Mouse (Mus musculus): Measurements from ENCODE around the gene Col11a2.

Gene Col11a2

DNA sequence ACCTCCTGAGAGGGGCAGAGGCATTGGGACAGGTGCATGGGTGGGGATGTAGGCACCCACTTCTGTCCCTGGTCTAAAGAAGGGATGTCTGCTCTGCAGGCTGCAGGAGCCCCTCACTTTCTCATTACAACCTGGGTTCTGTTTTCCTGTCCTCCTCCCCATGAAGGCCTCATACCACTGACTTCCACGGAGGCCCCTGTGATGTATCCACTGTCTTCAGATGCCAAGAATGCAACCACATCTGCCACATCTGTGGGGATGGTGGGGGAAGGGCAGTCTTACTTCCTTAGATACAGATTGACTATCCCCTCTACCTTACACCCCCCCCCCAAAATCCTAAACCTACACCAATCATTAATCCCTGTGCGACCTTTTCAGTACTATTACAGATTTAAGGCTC lies 13.0 kb upstream of the Col11a2 start:
- DNase-seq (ENCODE audit: inconsistent ontology term): no peak

GRCm38 (mm10) chr17:34026917-34027655 lies 12.2 kb upstream of the Col11a2 start:
- DNase-seq (ENCODE audit: inconsistent ontology term): peak; percentile 42

- DNase-seq (ENCODE audit: inconsistent ontology term): peak; percentile 98
Observed at GRCm38 (mm10) chr17:34027656-34028223, 11.5 kb upstream of the Col11a2 start, which contains the start of gene H2-Ke6. H2-Ke6 (minus strand) TSS chr17:34028060.

DNA sequence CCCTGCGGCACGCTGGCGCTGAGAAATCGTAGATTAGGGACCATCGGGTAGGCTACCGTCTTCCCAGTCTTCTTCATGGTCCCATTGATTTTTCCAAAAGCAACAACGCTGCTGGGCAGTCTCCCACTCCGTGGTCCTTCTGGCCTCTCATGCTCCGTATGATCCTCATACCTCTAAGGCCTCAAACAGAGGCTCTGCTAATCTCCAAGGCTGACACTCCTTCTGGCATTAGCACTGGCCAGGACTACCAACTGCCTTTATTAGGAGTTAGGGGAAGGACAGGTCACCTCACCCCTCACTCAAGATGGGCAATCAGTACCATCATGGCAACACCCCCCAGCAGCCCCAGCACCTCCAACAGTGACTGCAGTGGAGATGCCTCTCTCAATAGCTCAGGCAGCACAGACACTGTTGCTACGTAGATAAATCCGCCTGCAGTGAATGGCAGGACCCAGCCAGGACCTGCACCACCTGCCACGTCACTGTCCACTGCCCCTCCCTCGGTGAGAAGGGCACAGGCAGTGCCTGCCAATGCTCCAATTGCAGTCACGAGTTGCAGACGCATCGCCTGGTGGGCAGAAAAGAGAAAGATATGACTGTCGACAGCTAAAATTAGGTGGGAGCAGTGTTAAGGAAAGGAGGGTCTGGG lies 10.6 kb upstream of the Col11a2 start:
- DNase-seq (ENCODE audit: inconsistent ontology term): no peak

DNA sequence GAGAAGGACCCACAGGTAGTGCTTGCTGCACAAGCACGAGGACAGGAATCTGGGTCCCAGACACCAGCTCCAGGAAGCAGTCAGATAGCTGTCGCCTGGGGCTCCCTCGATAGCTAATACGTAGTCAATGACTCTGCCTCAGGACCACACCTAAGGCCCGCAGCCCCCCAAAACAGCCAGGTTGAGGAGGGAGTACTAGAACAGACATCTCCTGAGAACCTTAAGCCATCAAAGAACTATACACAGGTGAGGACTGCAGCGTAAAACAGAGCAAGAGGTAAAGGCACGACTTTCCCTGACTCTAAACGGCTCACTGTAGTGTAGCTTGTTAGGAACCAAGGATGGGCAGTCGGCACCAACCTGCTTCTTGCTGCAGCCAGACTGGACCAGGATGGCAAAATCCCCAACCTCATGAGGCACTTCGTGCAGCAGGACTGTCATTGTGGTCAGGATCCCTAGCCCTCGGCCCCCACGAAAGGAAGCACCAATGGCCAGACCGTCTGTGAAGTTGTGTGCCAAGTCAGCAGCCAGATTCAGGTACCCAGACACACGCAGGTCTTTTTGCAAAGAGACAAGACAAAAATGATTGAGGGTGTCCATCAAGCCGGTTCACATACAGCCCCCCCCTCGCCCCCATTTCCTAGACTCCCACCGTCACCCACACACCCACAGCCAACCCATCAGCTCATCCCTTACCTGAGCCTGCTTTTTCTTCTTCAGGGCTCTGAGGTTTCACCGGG lies 9.9 kb upstream of the Col11a2 start:
- no peak for DNase-seq (ENCODE audit: inconsistent ontology term)

GRCm38 (mm10) chr17:34029890-34030595 lies 9.2 kb upstream of the Col11a2 start:
- DNase-seq (ENCODE audit: inconsistent ontology term): no peak

- no peak for DNase-seq (ENCODE audit: inconsistent ontology term)
Observed at GRCm38 (mm10) chr17:34030861-34031326, 8.3 kb upstream of the Col11a2 start.

DNA sequence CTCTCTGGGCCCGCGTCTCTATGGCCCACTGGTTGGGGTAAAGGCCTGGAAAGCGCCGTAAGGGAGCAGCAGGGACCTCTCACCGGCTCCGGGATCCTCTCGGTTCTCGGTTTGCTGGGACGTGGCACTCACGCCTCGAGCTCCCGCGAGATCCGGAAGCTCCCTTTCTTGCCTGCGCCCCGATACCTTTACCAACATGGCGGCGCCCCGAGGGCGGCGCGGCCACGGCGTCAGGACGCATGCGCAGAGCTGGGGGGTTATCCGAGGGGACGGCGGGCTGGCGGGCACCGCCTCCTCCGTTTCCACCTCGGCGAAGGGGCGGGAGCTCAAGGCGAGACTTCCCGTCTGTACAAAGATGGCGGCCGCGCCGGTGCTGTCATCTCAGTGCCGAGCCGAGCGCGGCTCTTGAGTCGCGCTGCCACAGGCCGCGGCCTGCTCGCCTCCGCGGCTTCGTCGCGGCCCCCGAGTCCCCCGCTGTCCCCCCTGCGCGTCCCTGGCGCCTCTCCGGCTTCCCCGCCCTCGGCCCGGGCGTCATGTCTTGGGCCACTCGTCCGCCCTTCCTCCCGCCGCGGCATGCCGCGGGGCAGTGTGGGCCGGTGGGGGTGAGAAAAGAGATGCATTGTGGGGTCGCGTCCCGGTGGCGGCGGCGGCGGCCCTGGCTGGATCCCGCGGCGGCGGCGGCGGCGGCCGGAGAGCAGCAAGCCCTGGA lies 7.6 kb upstream of the Col11a2 start, which contains the start of the genes Slc39a7 and Rxrb:
Gene Slc39a7 (minus strand): TSS at position 218 of the 709 bp plus-strand sequence.
Gene Rxrb (plus strand): TSS at position 348 of the 709 bp plus-strand sequence.
- DNase-seq (ENCODE audit: inconsistent ontology term): peak; percentile 99

DNA sequence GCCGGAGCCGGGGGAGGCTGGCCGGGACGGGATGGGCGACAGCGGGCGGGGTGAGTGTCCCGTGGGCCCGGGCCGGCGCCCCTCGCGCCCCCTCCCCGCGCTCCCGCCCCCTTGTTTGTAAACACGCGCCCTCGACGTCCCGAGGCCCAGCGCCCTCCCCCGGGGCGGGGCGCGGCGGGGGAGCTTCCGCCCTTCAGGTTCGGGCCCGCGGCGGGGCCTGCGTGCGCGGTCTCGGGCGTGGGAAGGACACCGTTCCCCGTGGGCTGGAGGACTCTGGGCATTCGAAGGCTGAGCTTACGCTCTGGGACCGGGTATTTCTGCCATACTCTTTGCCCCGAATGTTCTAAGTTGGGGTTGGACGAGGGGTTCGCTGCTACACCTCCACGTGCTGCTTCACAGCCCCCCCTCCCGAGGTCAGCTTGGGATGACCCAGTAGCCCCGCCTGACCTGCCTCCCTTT lies 7.0 kb upstream of the Col11a2 start:
- peak; percentile 77 for DNase-seq (ENCODE audit: inconsistent ontology term)

DNA sequence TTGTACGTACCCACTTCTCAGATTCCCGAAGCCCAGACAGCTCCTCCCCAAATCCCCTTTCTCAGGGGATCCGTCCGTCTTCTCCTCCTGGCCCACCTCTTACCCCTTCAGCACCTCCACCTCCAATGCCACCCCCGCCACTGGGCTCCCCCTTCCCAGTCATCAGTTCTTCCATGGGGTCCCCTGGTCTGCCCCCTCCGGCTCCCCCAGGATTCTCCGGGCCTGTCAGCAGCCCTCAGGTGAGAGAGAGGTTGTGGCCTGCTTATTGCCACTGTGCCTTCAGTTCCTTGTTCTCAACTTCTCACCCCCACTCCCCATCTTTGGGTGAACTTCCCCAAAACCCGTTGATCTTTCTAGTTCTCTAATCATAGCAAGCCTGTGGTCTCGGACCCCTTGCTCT lies 6.4 kb upstream of the Col11a2 start:
- no peak for DNase-seq (ENCODE audit: inconsistent ontology term)

- DNase-seq (ENCODE audit: inconsistent ontology term): no peak
Observed at GRCm38 (mm10) chr17:34033441-34033840, 5.8 kb upstream of the Col11a2 start.

- peak; percentile 40 for DNase-seq (ENCODE audit: inconsistent ontology term)
Observed at GRCm38 (mm10) chr17:34034064-34034463, 5.2 kb upstream of the Col11a2 start.

DNA sequence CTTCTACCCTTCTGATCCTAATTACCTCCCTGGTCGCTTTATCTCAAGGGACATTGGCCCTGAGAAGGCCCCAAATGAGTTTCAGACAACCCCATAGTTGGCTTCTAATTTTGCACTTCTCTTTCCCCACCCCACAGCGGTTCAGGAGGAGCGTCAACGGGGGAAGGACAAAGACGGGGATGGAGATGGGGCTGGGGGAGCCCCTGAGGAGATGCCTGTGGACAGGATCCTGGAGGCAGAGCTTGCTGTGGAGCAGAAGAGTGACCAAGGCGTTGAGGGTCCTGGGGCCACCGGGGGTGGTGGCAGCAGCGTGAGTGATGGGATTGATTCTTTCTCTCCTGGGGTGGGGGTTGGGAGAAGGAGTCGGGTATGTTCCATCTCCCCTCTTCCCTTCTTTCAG lies 3.7 kb upstream of the Col11a2 start:
- no peak for DNase-seq (ENCODE audit: inconsistent ontology term)

DNA sequence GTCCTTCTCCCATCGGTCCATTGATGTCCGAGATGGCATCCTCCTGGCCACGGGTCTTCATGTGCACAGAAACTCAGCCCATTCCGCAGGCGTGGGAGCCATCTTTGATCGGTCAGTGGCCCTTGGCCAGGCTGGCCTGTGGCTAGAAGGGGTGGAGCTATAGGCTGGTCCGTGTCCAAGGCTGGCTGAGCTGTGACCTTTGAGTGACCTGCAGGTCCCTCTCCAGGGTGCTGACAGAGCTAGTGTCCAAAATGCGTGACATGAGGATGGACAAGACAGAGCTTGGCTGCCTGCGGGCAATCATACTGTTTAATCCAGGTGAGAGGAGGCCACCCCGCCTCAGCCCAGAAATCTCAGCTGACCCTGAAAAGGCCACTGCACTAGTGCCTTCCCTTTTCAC lies 2.6 kb upstream of the Col11a2 start:
- peak; percentile 46 for DNase-seq (ENCODE audit: inconsistent ontology term)

- no peak for DNase-seq (ENCODE audit: inconsistent ontology term)
Observed at GRCm38 (mm10) chr17:34037241-34037640, 2.0 kb upstream of the Col11a2 start.

DNA sequence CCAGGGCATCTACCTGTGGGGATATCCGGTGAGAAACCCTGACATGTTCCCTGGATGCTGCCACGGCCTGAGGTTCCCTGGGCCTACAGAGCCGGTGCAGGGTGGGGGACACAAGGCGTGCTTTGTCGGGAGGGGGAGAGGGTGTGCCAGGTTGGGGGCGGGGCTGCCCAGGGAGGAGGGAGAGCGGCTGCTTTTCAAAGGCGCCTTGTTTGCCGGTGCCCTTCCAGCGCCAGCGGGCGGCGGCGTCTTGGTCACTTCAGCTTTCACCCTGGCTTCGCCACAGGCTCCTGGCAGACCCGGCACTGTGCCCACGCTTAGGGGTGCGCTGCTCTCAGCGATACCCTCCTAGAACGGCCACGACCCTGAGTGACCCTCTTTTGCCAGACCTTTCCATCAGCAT lies 797 bp upstream of the Col11a2 start:
- peak; percentile 45 for DNase-seq (ENCODE audit: inconsistent ontology term)

- peak; percentile 68 for DNase-seq (ENCODE audit: inconsistent ontology term)
Observed at GRCm38 (mm10) chr17:34039562-34040450, 569 bp downstream of the Col11a2 start.

DNA sequence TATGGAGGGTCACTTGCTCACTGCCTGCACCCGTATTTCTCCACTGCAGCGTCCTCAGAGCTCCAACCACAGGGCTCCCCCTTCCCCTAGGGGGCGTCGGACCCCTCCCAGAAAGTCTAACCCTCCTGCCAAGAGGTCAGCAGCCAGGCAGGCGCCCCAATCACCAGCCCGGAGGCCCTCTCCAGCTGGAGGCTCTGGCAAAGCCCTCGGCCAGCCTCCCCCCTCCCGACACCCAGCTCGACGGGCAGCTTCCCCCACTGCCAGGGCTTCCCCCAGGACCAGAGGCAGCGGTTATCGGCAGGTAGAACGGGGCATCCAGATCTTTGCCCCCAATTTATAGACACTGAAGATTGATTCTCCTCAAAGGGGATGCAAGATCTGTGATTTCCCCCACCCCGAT lies 6.7 kb downstream of the Col11a2 start:
- DNase-seq (ENCODE audit: inconsistent ontology term): no peak

DNA sequence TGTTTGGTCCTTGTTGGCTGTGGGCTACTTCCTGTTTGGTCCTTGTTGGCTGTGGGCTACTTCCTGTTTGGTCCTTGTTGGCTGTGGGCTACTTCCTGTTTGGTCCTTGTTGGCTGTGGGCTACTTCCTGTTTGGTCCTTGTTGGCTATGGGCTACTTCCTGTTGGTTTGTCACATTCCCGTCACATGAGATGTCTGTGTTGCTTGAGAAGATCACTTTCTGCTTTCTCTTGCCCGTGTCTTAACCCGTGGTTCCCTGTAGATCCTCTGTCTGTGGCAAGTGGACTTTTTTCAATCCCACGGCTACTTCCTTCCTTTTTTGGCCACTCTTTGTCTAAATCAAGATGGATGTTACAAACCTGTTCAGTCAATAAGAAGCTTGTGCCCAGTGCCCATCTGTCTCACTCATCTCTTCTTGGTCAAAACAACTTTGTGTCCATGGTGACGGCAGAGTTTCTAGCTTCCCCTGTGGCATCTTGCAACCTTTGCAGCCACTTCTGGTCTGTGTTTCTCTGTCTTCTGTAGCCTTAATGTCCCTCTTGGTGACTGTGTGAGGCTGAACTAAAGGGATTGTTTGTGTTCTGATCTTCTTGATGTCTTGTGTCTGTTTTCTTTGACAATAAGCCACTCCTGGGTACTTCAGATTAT lies 8.3 kb downstream of the Col11a2 start:
- no peak for DNase-seq (ENCODE audit: inconsistent ontology term)
